9 mouse cellular contexts compared by ENCODE assay signal in genomic region chr14:64539436-64539835, GRCm38 (mm10).
A peak's percentile ranks its signal among the peaks of the same experiment; 100 is the strongest.
DNase-seq lines count a peak whose midpoint lies in the region; ATAC-seq and TF ChIP-seq lines count a peak whose summit lies in the region.
"Had no signal": no experiment of that assay in that cellular context is flagged by ENCODE, and none has a peak within 500 bp of the region (broad histone marks: within the 10 kb centered on the region; RNA-seq: fewer than 3 reads in every experiment).

No protein-coding gene starts in this region.

- no peak overlapping the region for H3K27ac ChIP-seq in kidney, adult 2 months (ENCODE audit: insufficient read depth, low read depth, low read length)
- no peak overlapping the region for H3K27ac ChIP-seq in kidney, embryonic 14.5 days (ENCODE audit: low read depth, low read length)
- H3K27ac ChIP-seq: forebrain, embryonic 12.5 days had no signal

- H3K36me3 ChIP-seq in kidney, adult 2 months (ENCODE audit: control insufficient read depth, insufficient read depth, low read length), result no peaks in the 10 kb centered on the region
- H3K36me3 ChIP-seq in kidney, embryonic 14.5 days (ENCODE audit: control insufficient read depth, insufficient read depth, low read length), result no peaks in the 10 kb centered on the region
- H3K36me3 ChIP-seq: forebrain, embryonic 12.5 days had no signal

- no peak for TF ChIP-seq POLR2A in kidney, adult 2 months (IDR thresholded peaks at IDR 0.05; ENCODE audit: low read depth, low read length)
- no peak for TF ChIP-seq POLR2A in brain, embryonic 14.5 days (IDR thresholded peaks at IDR 0.05; ENCODE audit: borderline replicate concordance, extremely low read depth, insufficient read depth, insufficient read length, poor library complexity, severe bottlenecking)

- DNase-seq in kidney, adult 2 months, result no peak
- peak; percentile 10 for DNase-seq in thymus, postnatal 4 days
- no peak for DNase-seq in thymus, postnatal 10 days (ENCODE audit: low spot score in 2 of 2)
- DNase-seq in brain, embryonic 14.5 days (ENCODE audit: low read depth), result peak; percentile 38
- DNase-seq in layer of hippocampus, adult 18-20 months (ENCODE audit: low spot score in 2 of 2), result no peak
- no peak for DNase-seq in adrenal gland, postnatal 25 days
- DNase-seq: heart, postnatal 4 days had no signal

- no peak overlapping the region for H3K9ac ChIP-seq in kidney, embryonic 14.5 days (ENCODE audit: low read depth, low read length)
- H3K9ac ChIP-seq: forebrain, embryonic 12.5 days had no signal

- H3K4me3 ChIP-seq in kidney, adult 2 months (ENCODE audit: insufficient read depth, low read depth, low read length), result no peak overlapping the region
- no peak overlapping the region for H3K4me3 ChIP-seq in kidney, embryonic 14.5 days (ENCODE audit: low read length)
- H3K4me3 ChIP-seq: forebrain, embryonic 12.5 days had no signal

- H3K4me2 ChIP-seq in kidney, embryonic 14.5 days (replicated peaks; ENCODE audit: low read depth, low read length), result no peak overlapping the region
- H3K4me2 ChIP-seq: forebrain, embryonic 12.5 days had no signal

- no peaks in the 10 kb centered on the region for H3K27me3 ChIP-seq in kidney, adult 2 months (replicated peaks; ENCODE audit: control insufficient read depth, insufficient read depth, low read length)
- H3K27me3 ChIP-seq in kidney, embryonic 14.5 days (ENCODE audit: control insufficient read depth, insufficient read depth, low read length), result no peaks in the 10 kb centered on the region
- H3K27me3 ChIP-seq: forebrain, embryonic 12.5 days had no signal

- H3K4me1 ChIP-seq in kidney, adult 2 months (ENCODE audit: control insufficient read depth, insufficient read depth, low read length), result no peaks in the 10 kb centered on the region
- no peaks in the 10 kb centered on the region for H3K4me1 ChIP-seq in kidney, embryonic 14.5 days (ENCODE audit: control insufficient read depth, insufficient read depth, low read length)
- H3K4me1 ChIP-seq: forebrain, embryonic 12.5 days had no signal

- 0 out of 2 replicates have a peak, but pooled peaks have one; percentile 14 for TF ChIP-seq CTCF in kidney, adult 2 months (conservative IDR thresholded peaks at IDR 0.05; ENCODE audit: insufficient read depth, insufficient read length, low read depth, low read length)
- peak; percentile 29; the same call in 1 of the 2 replicates for TF ChIP-seq CTCF in brain, embryonic 14.5 days (IDR thresholded peaks at IDR 0.05; ENCODE audit: borderline replicate concordance, extremely low read depth, insufficient read depth, insufficient read length)

- ATAC-seq in kidney, embryonic 14.5 days (ENCODE audit: low FRiP score, low TSS enrichment), result no peak

- H3K9me3 ChIP-seq in kidney, embryonic 14.5 days (ENCODE audit: control insufficient read depth, low read length), result no peaks in the 10 kb centered on the region
- H3K9me3 ChIP-seq: forebrain, embryonic 12.5 days had no signal

- 61% methylated on average over 2 of the region's 2 CpGs for WGBS in kidney, adult 2 months
- WGBS in kidney, embryonic 14.5 days, result 64% methylated on average over 2 of the region's 2 CpGs

Comparison
In these comparisons a context has a peak if more than half of its experiments do, and no peak if none do; other contexts are left out.
1. DNase-seq: peak in thymus, postnatal 4 days (single experiment) and brain, embryonic 14.5 days (single experiment); none in kidney, adult 2 months (single experiment), thymus, postnatal 10 days (0 of 2), layer of hippocampus, adult 18-20 months (0 of 2) and adrenal gland, postnatal 25 days (single experiment).